Mouse (Mus musculus) CH12.LX (cell line): ENCODE measurements around the gene Gorasp1. TPM values are rescaled to one million over a fixed set of nuclear protein-coding genes. Genes with fewer than 3 reads are reported as not detected.

Experiments used
- DNase-seq: peaks from one replicate; pipeline ENCODE4 v3.0.0-alpha.2; 2013; ENCODE audit errors: extremely low read depth
- H3K27ac ChIP-seq: 2 replicates; pipeline ENCODE4 v1.5.1; 2012; ENCODE audit warnings: low read depth, mild to moderate bottlenecking, control low read depth, moderate library complexity; ENCODE audit not compliant: insufficient read depth
- H3K27me3 ChIP-seq: replicated peaks from 2 replicates; pipeline ENCODE3; 2012; ENCODE audit warnings: inconsistent platforms
- H3K36me3 ChIP-seq, 2 experiments: replicated peaks in 1 of 2; 2 replicates each; pipeline versions ENCODE3 to v1.6.1; 2012; ENCODE audit warnings: inconsistent platforms in 1 of 2, low read length in 1 of 2, mild to moderate bottlenecking in 1 of 2, mixed read lengths in 1 of 2, moderate library complexity in 1 of 2; ENCODE audit not compliant: control insufficient read depth in 1 of 2, insufficient read depth in 1 of 2
- H3K4me1 ChIP-seq, 2 experiments: 2 replicates each; pipeline ENCODE4 v1.6.1; 2012; ENCODE audit warnings: inconsistent platforms in 1 of 2, moderate library complexity in 1 of 2; ENCODE audit not compliant: insufficient read depth in 2 of 2, control insufficient read depth in 1 of 2
- H3K4me2 ChIP-seq: 2 replicates; pipeline ENCODE4 v1.6.1; 2012; ENCODE audit warnings: low read depth, mild to moderate bottlenecking, control low read depth; ENCODE audit not compliant: poor library complexity, insufficient read depth, severe bottlenecking
- H3K4me3 ChIP-seq, 3 experiments: fragments of 150-350 bp in 1 of 3; sonication (generic) in 1 of 3; replicated peaks in 1 of 3; 2 replicates each; pipeline versions ENCODE3 to v1.5.1; 2011 to 2012; ENCODE audit warnings: low read depth in 2 of 3, low read length in 2 of 3, mild to moderate bottlenecking in 2 of 3, moderate library complexity in 2 of 3, control low read depth in 1 of 3, improper control_type of control experiment in 1 of 3, inconsistent platforms in 1 of 3, mixed read lengths in 1 of 3; ENCODE audit not compliant: poor library complexity in 1 of 3
- H3K79me2 ChIP-seq: replicated peaks from 2 replicates; pipeline ENCODE4 v1.6.1; 2012; ENCODE audit warnings: mild to moderate bottlenecking, moderate library complexity; ENCODE audit not compliant: control insufficient read depth, poor library complexity, insufficient read depth, severe bottlenecking; ENCODE audit errors: extremely low read depth
- H3K9ac ChIP-seq: 2 replicates; pipeline ENCODE4 v1.6.1; 2012; ENCODE audit warnings: low read depth, mild to moderate bottlenecking, control low read depth, moderate library complexity; ENCODE audit not compliant: insufficient read depth
- H3K9me3 ChIP-seq: replicated peaks from 2 replicates; pipeline ENCODE3; 2012; ENCODE audit warnings: low read length, inconsistent platforms, mixed read lengths
- BHLHE40 ChIP-seq: IDR thresholded peaks from 2 replicates; pipeline ENCODE4 v1.6.1; 2011; ENCODE audit warnings: mild to moderate bottlenecking, low read depth, low read length, improper control_type of control experiment
- CTCF ChIP-seq, 2 experiments: IDR thresholded peaks in 1 of 2; conservative IDR thresholded peaks in 1 of 2; 2 replicates each; pipeline ENCODE4 v1.5.1; 2011 to 2012; ENCODE audit warnings: low read depth in 2 of 2, low read length in 2 of 2, improper control_type of control experiment in 1 of 2, inconsistent platforms in 1 of 2, mild to moderate bottlenecking in 1 of 2, moderate library complexity in 1 of 2
- ELF1 ChIP-seq: IDR thresholded peaks from 2 replicates; pipeline ENCODE4 v1.6.1; 2014; ENCODE audit warnings: low read depth, mild to moderate bottlenecking, inconsistent platforms, low read length, improper control_type of control experiment
- EP300 ChIP-seq: IDR thresholded peaks from 2 replicates; pipeline ENCODE4 v1.6.1; 2011; ENCODE audit warnings: low read length, improper control_type of control experiment
- JUN ChIP-seq: IDR thresholded peaks from 2 replicates; pipeline ENCODE4 v1.6.1; 2011; ENCODE audit warnings: low read depth, mild to moderate bottlenecking, low read length, improper control_type of control experiment, moderate library complexity; ENCODE audit not compliant: insufficient read depth
- JUND ChIP-seq: conservative IDR thresholded peaks from 2 replicates; pipeline ENCODE4 v1.6.1; 2011; ENCODE audit warnings: low read depth, low read length, improper control_type of control experiment
- KAT2A ChIP-seq: IDR thresholded peaks from 2 replicates; pipeline ENCODE4 v1.6.1; 2012; ENCODE audit warnings: low read length, improper control_type of control experiment, inconsistent platforms; ENCODE audit not compliant: insufficient replicate concordance
- MAZ ChIP-seq: IDR thresholded peaks from 2 replicates; pipeline ENCODE4 v1.6.1; 2012; ENCODE audit warnings: low read depth, mild to moderate bottlenecking, inconsistent platforms, low read length, improper control_type of control experiment, moderate library complexity
- MXI1 ChIP-seq: IDR thresholded peaks from 2 replicates; pipeline ENCODE4 v1.6.1; 2011; ENCODE audit warnings: mild to moderate bottlenecking, low read depth, low read length, improper control_type of control experiment
- NELFE ChIP-seq: IDR thresholded peaks from 2 replicates; pipeline ENCODE4 v1.6.1; 2011; ENCODE audit warnings: low read depth, low read length, improper control_type of control experiment
- NRF1 ChIP-seq: IDR thresholded peaks from 2 replicates; pipeline ENCODE4 v1.6.1; 2014; ENCODE audit warnings: low read depth, mild to moderate bottlenecking, inconsistent platforms, low read length, improper control_type of control experiment, moderate library complexity
- POLR2A ChIP-seq: IDR thresholded peaks from 2 replicates; pipeline ENCODE4 v1.6.1; 2011; ENCODE audit warnings: low read depth, mild to moderate bottlenecking, improper control_type of control experiment, low read length
- RCOR1 ChIP-seq: conservative IDR thresholded peaks from 2 replicates; pipeline ENCODE4 v1.6.1; 2012; ENCODE audit warnings: low read depth, mild to moderate bottlenecking, inconsistent platforms, low read length, improper control_type of control experiment
- SIN3A ChIP-seq: IDR thresholded peaks from 2 replicates; pipeline ENCODE4 v1.6.1; 2012; ENCODE audit warnings: low read length, improper control_type of control experiment, inconsistent platforms
- TBP ChIP-seq: conservative IDR thresholded peaks from 2 replicates; pipeline ENCODE4 v1.6.1; 2011; ENCODE audit warnings: low read depth, low read length, improper control_type of control experiment
- TCF12 ChIP-seq: IDR thresholded peaks from 2 replicates; pipeline ENCODE4 v1.6.1; 2014; ENCODE audit warnings: low read depth, mild to moderate bottlenecking, inconsistent platforms, low read length, improper control_type of control experiment
- ZNF384 ChIP-seq: IDR thresholded peaks from 2 replicates; pipeline ENCODE4 v1.6.1; 2012; ENCODE audit warnings: low read depth, low read length, improper control_type of control experiment, inconsistent platforms
- dilution Hi-C: fragments of 300-500 bp; cut with MboI; formaldehyde crosslinking; loops from 2 replicates; pipeline ENCODE4 v1.14.3; 2020; ENCODE audit warnings: low sequenced_read_pairs; ENCODE audit not compliant: extremely low pct_unique_long_range_greater_than_20kb, extremely low pct_ligation_motif_present
- in situ Hi-C: fragments of 300-500 bp; cut with MboI; formaldehyde crosslinking; loops from 3 replicates; pipeline ENCODE4 v1.14.3; 2019; ENCODE audit warnings: low sequenced_read_pairs, low pct_ligation_motif_present, low pct_unique_long_range_greater_than_20kb, mixed read lengths
- polyA plus RNA-seq: library from polyadenylated mRNA; unstranded; fragments of >175 nt; gene quantifications from 2 replicates; pipeline ENCODE4 v1.2.1, GENCODE M21; 2012; ENCODE audit warnings: low read depth; ENCODE audit not compliant: insufficient read length
- total RNA-seq, 2 experiments: library from RNA; depleted of rRNA; stranded (reverse); fragments of 300-350 nt in 1 of 2; fragments of >200 nt in 1 of 2; gene quantifications; 2 replicates each; pipeline ENCODE4 v1.2.3; 2012 to 2014

Gene Gorasp1
- total and polyA plus RNA-seq, 3 experiments: 8.7 to 12.6 (median 9.2) TPM

GRCm38 (mm10) chr9:119972166-119972565 is 34.8 kb upstream of the Gorasp1 start:
- Histone ChIP-seq H3K9ac (no peak overlapping the region), H3K9me3 (peaks cover 2% of the 10 kb centered on the region), H3K36me3 (peaks cover 39 to 53% of the 10 kb centered on the region in 2 experiments), H3K4me2 (no peak overlapping the region), H3K4me3 (no peak overlapping the region), H3K27me3 (no peaks in the 10 kb centered on the region), H3K4me1 (peaks cover 11 to 31% of the 10 kb centered on the region in 2 experiments), H3K27ac (no peak overlapping the region)
- dilution Hi-C loops: no loop called here
- DNase-seq: no peak
- TF ChIP-seq JUN (no peak), ELF1 (no peak), JUND (no peak), KAT2A (no peak), RCOR1 (no peak), POLR2A (no peak), NRF1 (no peak), MXI1 (no peak), TCF12 (no peak), SIN3A (no peak), MAZ (no peak), EP300 (no peak), TBP (no peak), ZNF384 (no peak), NELFE (no peak), CTCF (conservative IDR thresholded peaks at IDR 0.05 in 1 of 2, IDR thresholded peaks at IDR 0.05 in 1 of 2; ENCODE audit: low read depth in 2 of 2, low read length in 2 of 2) (no peak), BHLHE40 (no peak)
- TF ChIP-seq, all 38 proteins: peak for 0
- H3K79me2 ChIP-seq: peaks cover 1% of the 10 kb centered on the region
- in situ Hi-C loops: no loop called here

- no peak for DNase-seq
- Histone ChIP-seq H3K27me3 (no peaks in the 10 kb centered on the region), H3K9me3 (peaks cover 2% of the 10 kb centered on the region), H3K9ac (no peak overlapping the region), H3K27ac (no peak overlapping the region), H3K4me1 (peaks cover 11 to 31% of the 10 kb centered on the region in 2 experiments), H3K4me2 (no peak overlapping the region), H3K4me3 (no peak overlapping the region), H3K79me2 (no peaks in the 10 kb centered on the region; the same call in 1 of the 2 replicates), H3K36me3 (peaks cover 39 to 53% of the 10 kb centered on the region in 2 experiments)
- in situ Hi-C loops: no loop called here
- dilution Hi-C loops: no loop called here
- TF ChIP-seq TBP: no peak
- peak; percentile 40; the same call in 1 of the 2 replicates for TF ChIP-seq ZNF384
These were observed 33.6 kb upstream of the Gorasp1 start for GRCm38 (mm10) chr9:119970763-119971656.
